Mouse (Mus musculus) midbrain, embryonic 11.5 days (tissue): ENCODE measurements around the gene Tspan2. TPM values are rescaled to one million over a fixed set of nuclear protein-coding genes. Genes with fewer than 3 reads are reported as not detected.
A peak's percentile ranks its signal among the peaks of the same experiment; 100 is the strongest.

Experiments
- ATAC-seq: fragments of 200-750 bp; cut with Nextera tagmentation; 2 replicates; pipeline ENCODE4 v1.8.0; 2017; ENCODE audit warnings: moderate TSS enrichment, moderate library complexity; ENCODE audit not compliant: low FRiP score
- DNase-seq: peaks from one replicate; pipeline ENCODE4 v3.0.0; 2015; ENCODE audit warnings: low spot score; ENCODE audit errors: missing footprints
- H3K27ac ChIP-seq: fragments of 300-500 bp; sonication (generic); 2 replicates; pipeline ENCODE4 v1.5.1; 2014; ENCODE audit warnings: low read depth, low read length
- H3K27me3 ChIP-seq: fragments of 300-500 bp; sonication (generic); 2 replicates; pipeline ENCODE4 v1.6.1; 2014; ENCODE audit warnings: mild to moderate bottlenecking, low read length, moderate library complexity, mixed read lengths; ENCODE audit not compliant: control insufficient read depth, insufficient read depth
- H3K36me3 ChIP-seq: fragments of 300-500 bp; sonication (generic); 2 replicates; pipeline ENCODE4 v1.6.1; 2014; ENCODE audit warnings: mild to moderate bottlenecking, low read length, moderate library complexity, mixed read lengths; ENCODE audit not compliant: control insufficient read depth, insufficient read depth
- H3K4me1 ChIP-seq: fragments of 300-500 bp; sonication (generic); 2 replicates; pipeline ENCODE4 v1.6.1; 2014; ENCODE audit warnings: low read length; ENCODE audit not compliant: control insufficient read depth, insufficient read depth
- H3K4me2 ChIP-seq: fragments of 300-500 bp; sonication (generic); 2 replicates; pipeline ENCODE4 v1.6.1; 2014; ENCODE audit warnings: mild to moderate bottlenecking, moderate library complexity
- H3K4me3 ChIP-seq: fragments of 300-500 bp; sonication (generic); 2 replicates; pipeline ENCODE4 v1.5.1; 2014; ENCODE audit warnings: low read depth, low read length
- H3K9ac ChIP-seq: fragments of 300-500 bp; sonication (generic); 2 replicates; pipeline ENCODE4 v1.6.1; 2014; ENCODE audit warnings: low read length
- H3K9me3 ChIP-seq: fragments of 300-500 bp; sonication (generic); 2 replicates; pipeline ENCODE4 v1.6.1; 2016; ENCODE audit warnings: low read length; ENCODE audit not compliant: control insufficient read depth
- WGBS: fragments of 180-500 bp; shearing (Covaris S2); extraction: QIAGEN DNeasy Blood & Tissue Kit; methylation state at CpG from one replicate; pipeline ENCODE4 v1.1.7; 2014; 5-methylcytosine and 5-hydroxymethylcytosine counted together
- polyA plus RNA-seq: library from polyadenylated mRNA; unstranded; fragments of >200 nt; fragmentation: Nextera tagmentation; extraction: Ambion mirVana; gene quantifications from 2 replicates; pipeline ENCODE4 v1.2.1, GENCODE M21; 2014

The Tspan2 gene
- polyA plus RNA-seq, 1 experiment from 2014 or later: 10.4 TPM

- ATAC-seq: no peak
- Histone ChIP-seq H3K4me1 (peaks cover 9% of the 10 kb centered on the region), H3K9ac (no peak overlapping the region), H3K4me2 (no peak overlapping the region), H3K36me3 (no peaks in the 10 kb centered on the region), H3K27me3 (0 out of 2 replicates have a peak, but pooled peaks cover 3% of the 10 kb centered on the region), H3K27ac (no peak overlapping the region), H3K4me3 (no peak overlapping the region), H3K9me3 (no peaks in the 10 kb centered on the region)
- no peak for DNase-seq
- WGBS: 94% methylated on average over 4 of the region's 4 CpGs
Measured at GRCm38 (mm10) chr3:102732619-102733018, 1.7 kb upstream of the Tspan2 start.

DNA sequence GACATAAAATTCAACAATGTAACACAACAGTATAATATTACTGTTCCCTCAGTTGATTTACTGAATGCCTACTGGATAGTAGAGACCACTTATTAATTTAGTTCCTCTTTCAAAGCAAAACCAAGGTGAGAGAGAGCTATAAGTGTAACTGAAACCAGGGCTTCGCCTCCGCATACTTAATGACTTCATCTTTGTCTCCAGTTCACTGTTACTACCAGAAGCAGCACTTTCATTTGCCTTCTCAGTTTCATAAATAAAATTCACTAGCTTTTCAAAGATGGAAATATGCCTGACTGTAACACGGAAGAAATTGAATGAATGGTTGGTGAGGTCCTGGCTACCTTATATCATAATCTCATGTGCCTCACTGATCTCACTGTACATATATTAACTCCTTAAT lies 1.3 kb upstream of the Tspan2 start:
- no peak for ATAC-seq
- H3K4me1 ChIP-seq: peaks cover 9% of the 10 kb centered on the region
- 96% methylated on average over 3 of the region's 3 CpGs for WGBS
- H3K27ac ChIP-seq: no peak overlapping the region
- no peak overlapping the region for H3K4me2 ChIP-seq
- H3K36me3 ChIP-seq: no peaks in the 10 kb centered on the region
- no peaks in the 10 kb centered on the region for H3K9me3 ChIP-seq
- H3K27me3 ChIP-seq: 0 out of 2 replicates have a peak, but pooled peaks cover 3% of the 10 kb centered on the region
- DNase-seq: no peak
- H3K9ac ChIP-seq: no peak overlapping the region
- H3K4me3 ChIP-seq: no peak overlapping the region

GRCm38 (mm10) chr3:102733936-102734312 lies 405 bp upstream of the Tspan2 start:
- Histone ChIP-seq H3K27me3 (0 out of 2 replicates have a peak, but pooled peaks cover 3% of the 10 kb centered on the region), H3K4me3 (peak overlapping the region; percentile 58), H3K9me3 (no peaks in the 10 kb centered on the region), H3K36me3 (no peaks in the 10 kb centered on the region), H3K4me2 (peak overlapping the region; percentile 83), H3K27ac (no peak overlapping the region), H3K9ac (peak overlapping the region; percentile 71), H3K4me1 (peaks cover 9% of the 10 kb centered on the region)
- ATAC-seq (no peak), DNase-seq (no peak)
- 45% methylated on average over 6 of the region's 6 CpGs for WGBS

DNA sequence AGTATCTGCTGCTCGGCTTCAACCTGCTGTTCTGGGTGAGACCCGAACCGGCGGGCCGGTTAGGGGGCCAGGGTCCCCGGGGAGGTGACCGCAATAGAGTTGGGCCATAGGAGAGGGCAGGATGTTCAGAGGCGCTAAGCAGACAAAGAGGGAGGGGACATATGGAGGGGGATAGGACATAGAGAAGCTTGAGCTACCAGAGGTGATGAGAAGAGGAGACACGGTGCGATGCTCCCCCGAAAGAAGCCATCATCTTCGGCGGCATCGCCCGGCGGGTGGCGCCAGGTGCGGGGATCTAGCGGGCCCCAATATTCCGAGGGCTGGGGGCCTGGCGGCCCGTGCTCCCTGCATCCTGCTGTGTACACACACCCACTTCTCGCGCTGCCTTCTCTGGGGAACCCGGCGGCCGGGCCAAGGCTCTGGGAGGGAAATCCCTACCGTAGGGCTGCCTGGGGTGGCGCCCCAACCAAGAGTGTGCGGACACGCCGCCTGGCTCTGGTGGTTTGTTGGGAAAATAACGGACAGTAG lies 766 bp downstream of the Tspan2 start:
- Histone ChIP-seq H3K4me1 (peaks cover 9% of the 10 kb centered on the region), H3K9me3 (no peaks in the 10 kb centered on the region), H3K9ac (peak overlapping the region; percentile 71), H3K27ac (no peak overlapping the region), H3K36me3 (no peaks in the 10 kb centered on the region), H3K27me3 (0 out of 2 replicates have a peak, but pooled peaks cover 3% of the 10 kb centered on the region), H3K4me2 (peak overlapping the region; percentile 83), H3K4me3 (peak overlapping the region; percentile 58)
- DNase-seq (no peak), ATAC-seq (peak; percentile 86)
- WGBS: under 1% methylated on average over 33 of the region's 33 CpGs

GRCm38 (mm10) chr3:102735638-102736037 lies 1.3 kb downstream of the Tspan2 start:
- Histone ChIP-seq H3K27ac (no peak overlapping the region), H3K4me2 (peak overlapping the region; percentile 83), H3K9me3 (no peaks in the 10 kb centered on the region), H3K27me3 (0 out of 2 replicates have a peak, but pooled peaks cover 3% of the 10 kb centered on the region), H3K9ac (peak overlapping the region; percentile 71), H3K36me3 (no peaks in the 10 kb centered on the region), H3K4me3 (peak overlapping the region; percentile 58), H3K4me1 (peaks cover 9% of the 10 kb centered on the region)
- 53% methylated on average over 6 of the region's 6 CpGs for WGBS
- ATAC-seq (peak; percentile 30), DNase-seq (peak; percentile 92)

DNA sequence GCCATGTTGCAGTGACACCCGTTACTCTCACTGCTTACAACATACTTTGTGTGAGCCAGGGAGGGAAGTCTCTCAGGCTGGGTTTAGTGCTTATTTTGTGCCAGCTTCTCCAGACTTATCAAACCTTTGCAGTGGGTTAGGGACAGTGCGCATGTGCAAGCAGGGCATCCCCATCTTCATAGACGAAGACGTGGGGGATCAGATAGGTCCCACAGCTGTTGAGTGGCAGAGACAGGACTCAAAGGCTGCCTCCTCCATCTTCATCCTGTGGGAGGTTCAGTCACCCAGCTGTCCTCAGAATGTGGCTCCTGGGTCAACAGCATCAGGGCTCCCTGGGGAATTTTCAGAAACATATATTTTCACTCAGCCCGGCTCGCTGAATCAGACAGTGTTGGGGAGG lies 2.1 kb downstream of the Tspan2 start:
- H3K27ac ChIP-seq: no peak overlapping the region
- WGBS: 89% methylated on average over 6 of the region's 6 CpGs
- ATAC-seq: no peak

DNA sequence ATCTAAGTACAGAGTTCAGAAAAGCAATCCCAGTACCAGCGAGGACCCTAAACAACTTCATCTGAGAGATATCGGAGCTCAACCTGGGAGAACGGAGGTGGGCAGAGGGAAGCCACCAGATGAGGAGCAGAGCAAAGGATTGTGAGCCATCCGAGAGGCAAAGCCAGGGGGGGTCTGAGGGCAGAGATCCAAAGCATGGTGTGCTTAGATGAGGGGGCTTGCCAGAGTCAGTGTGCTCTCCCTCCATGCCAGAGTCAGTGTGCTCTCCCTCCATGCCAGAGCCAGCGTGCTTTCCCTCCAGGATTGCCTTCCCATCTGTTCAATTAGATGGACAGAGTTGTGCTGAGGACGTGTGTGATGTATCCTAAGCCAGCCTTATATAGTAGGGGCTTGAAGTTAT lies 2.8 kb downstream of the Tspan2 start:
- Histone ChIP-seq H3K4me2 (no peak overlapping the region), H3K4me1 (peaks cover 9% of the 10 kb centered on the region), H3K4me3 (no peak overlapping the region), H3K9ac (no peak overlapping the region), H3K9me3 (no peaks in the 10 kb centered on the region), H3K27me3 (0 out of 2 replicates have a peak, but pooled peaks cover 3% of the 10 kb centered on the region), H3K36me3 (no peaks in the 10 kb centered on the region), H3K27ac (no peak overlapping the region)
- WGBS: 81% methylated on average over 6 of the region's 6 CpGs
- DNase-seq (no peak), ATAC-seq (no peak)

More for the DNA sequence above, 2.1 kb downstream of the Tspan2 start:
- H3K9ac ChIP-seq: no peak overlapping the region
- no peaks in the 10 kb centered on the region for H3K9me3 ChIP-seq
- H3K4me2 ChIP-seq: no peak overlapping the region
- H3K27me3 ChIP-seq: 0 out of 2 replicates have a peak, but pooled peaks cover 3% of the 10 kb centered on the region
- H3K4me1 ChIP-seq: peaks cover 9% of the 10 kb centered on the region
- no peak for DNase-seq
- H3K4me3 ChIP-seq: no peak overlapping the region
- H3K36me3 ChIP-seq: no peaks in the 10 kb centered on the region

DNA sequence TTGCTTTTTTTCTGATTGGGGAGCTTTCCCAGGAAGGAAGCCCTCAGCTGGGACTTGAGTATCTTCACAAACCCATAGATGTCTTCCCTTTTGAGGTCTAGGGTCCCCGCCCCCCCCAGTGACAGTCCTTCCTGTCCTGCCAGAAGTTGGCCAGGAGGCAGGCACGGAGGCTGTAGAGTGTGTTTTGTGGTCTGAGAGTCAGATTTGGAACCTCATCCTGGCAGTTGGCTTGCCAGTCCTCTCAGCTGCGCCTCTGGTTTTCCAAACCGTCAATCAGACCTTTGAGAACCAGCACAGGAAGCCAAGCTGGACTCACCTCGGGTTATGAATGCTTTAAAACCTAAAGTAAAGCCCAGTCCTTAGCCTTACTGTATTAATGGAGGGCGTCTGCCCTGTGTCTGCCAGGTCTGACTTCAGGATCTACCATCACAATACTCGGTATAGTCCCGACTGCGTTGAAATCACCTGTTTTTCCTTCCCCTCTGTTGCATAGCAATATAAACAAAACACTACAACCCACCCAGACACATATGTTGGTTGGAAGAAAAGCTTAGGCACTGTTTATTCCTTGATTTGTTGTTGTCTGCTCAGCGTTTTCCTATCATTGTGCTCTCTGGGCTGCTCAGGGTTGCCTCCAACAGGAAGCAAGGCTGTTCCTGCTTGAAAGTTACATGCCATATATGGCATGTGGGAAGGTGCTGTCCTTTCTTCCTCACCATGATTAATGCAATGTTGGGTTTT lies 4.0 kb downstream of the Tspan2 start:
- Histone ChIP-seq H3K36me3 (no peaks in the 10 kb centered on the region), H3K27ac (no peak overlapping the region), H3K4me2 (no peak overlapping the region), H3K4me3 (no peak overlapping the region), H3K9me3 (no peaks in the 10 kb centered on the region), H3K27me3 (0 out of 2 replicates have a peak, but pooled peaks cover 3% of the 10 kb centered on the region), H3K9ac (no peak overlapping the region), H3K4me1 (peaks cover 18% of the 10 kb centered on the region)
- DNase-seq (no peak), ATAC-seq (no peak)
- WGBS: 86% methylated on average over 10 of the region's 10 CpGs

- no peak for DNase-seq
- no peak for ATAC-seq
- H3K4me3 ChIP-seq: no peak overlapping the region
- H3K9me3 ChIP-seq: no peaks in the 10 kb centered on the region
- H3K9ac ChIP-seq: no peak overlapping the region
- 86% methylated on average over 6 of the region's 6 CpGs for WGBS
- 0 out of 2 replicates have a peak, but pooled peaks cover under 1% of the 10 kb centered on the region for H3K27me3 ChIP-seq
- no peaks in the 10 kb centered on the region for H3K36me3 ChIP-seq
- H3K4me2 ChIP-seq: no peak overlapping the region
- no peak overlapping the region for H3K27ac ChIP-seq
- peaks cover 23% of the 10 kb centered on the region for H3K4me1 ChIP-seq
Measured at GRCm38 (mm10) chr3:102738926-102739325, 4.6 kb downstream of the Tspan2 start.
